Mouse (Mus musculus) 3134 (cell line): ENCODE results near the gene Speer4e.
"Not testable (repeated sequence)": the region's sequence is repeated elsewhere in the genome, so short reads cannot be mapped to it uniquely, and the experiment has no call there.

Experiments used
- DNase-seq: peaks from one replicate; pipeline ENCODE4 v3.0.0-alpha.2; 2011; ENCODE audit warnings: low spot score; ENCODE audit not compliant: insufficient read length; ENCODE audit errors: extremely low read depth

The Speer4e gene

DNA sequence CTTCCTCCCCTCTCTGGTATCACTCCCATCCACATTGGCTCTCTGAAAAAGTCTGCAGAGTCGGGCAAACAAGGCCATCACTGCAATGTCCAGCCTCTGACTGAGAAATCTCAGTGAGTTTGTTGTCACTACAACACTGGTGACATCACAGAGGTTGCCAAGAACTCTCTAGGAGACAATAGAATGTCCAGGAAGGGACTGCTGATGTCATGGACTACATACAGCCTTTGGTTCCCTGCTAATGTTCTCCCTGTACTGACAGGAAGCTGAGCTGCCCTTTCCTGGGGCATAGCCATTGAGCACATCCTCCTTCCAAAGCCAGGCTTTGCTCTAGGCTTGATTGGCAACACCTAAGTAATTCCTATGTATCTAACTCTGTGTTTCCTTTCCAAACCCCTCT is at the start of gene Speer4e:
Gene Speer4e (minus strand): TSS at position 101 of the 400 bp plus-strand sequence.
- DNase-seq = not testable (repeated sequence)

DNA sequence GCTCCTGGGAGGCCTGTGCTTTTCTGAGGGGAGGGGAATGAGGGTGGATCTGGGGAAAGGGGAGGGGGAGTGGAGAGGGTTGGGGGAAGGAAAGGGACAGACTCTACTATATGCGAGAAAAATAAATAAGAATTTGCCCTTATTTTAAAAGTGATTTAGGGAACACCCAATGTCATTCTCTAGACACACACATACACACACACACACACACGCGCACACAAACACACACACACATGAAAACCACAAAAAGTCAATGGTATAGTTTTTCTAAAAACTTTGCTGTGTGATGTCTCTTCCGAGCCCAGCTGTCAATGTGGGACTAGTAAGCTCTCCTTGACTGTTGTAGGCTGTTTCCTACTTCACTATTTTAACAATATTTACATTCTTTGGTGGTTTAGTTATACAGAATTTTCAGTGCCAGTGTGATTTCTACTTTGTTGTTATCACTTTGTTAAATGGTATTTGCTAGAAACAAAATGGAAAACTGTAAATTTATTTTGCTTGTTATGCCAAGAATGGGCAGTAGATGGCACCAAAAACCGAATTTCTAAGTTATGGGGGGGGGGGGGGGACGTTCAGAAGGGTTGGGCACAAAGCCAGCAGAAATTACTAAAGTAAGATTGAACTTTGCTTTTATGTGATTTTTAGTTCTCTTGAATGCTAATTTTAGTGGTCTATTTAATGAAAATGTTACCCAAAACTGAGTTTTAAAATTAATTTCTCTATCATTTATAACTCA is 48.6 kb upstream of the Speer4e start:
- DNase-seq = not testable (repeated sequence)

DNA sequence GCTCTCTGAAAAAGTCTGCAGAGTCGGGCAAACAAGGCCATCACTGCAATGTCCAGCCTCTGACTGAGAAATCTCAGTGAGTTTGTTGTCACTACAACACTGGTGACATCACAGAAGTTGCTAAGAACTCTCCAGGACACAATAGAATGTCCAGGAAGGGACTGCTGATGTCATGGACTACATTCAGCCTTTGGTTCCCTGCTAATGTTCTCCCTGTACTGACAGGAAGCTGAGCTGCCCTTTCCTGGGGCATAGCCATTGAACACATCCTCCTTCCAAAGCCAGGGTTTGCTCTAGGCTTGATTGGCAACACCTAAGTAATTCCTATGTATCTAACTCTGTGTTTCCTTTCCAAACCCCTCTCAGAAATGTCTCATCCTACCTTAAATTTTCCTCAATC is 40.6 kb upstream of the Speer4e start, which contains the start of gene Gm10354:
Gene Gm10354 (minus strand): TSS at position 101 of the 400 bp plus-strand sequence.
- not testable (repeated sequence) for DNase-seq

DNA sequence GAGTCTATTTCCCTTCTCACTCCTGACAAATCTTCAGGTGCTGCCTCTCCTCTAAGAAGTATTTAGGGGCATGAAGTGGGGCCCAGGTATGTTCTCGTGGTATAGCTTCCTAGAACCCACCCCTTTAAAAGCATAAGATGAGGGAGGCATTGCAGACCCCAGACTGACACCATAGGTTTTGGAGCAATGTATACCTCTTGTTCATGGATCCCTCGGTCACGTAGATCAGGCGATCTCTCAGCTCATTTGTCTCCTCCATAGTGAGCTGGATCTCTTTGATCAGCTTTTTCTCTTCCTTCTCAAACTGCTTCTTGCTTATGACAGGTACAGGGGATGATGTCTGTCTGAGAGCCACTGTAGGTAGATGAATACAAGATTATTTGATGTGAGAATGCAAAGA is 39.1 kb upstream of the Speer4e start:
- DNase-seq = not testable (repeated sequence)

DNA sequence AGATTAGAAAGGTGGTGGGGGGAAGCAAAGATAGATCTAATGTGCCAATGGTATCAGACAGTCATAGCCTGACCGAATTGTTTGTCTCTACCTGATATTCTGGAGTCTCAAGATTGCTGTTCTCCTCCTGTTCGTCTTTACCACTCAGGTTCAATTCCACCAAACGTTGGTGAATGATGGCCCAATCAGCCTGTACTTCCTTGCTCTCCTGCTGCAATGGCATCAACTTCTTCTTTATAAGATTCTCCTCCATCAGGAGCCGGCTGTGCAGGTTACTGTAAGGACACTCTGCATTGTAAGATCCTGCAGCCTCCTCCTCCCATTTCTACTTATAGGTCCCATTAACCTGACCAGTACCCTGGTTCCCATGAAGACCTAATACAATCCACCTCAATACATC is 37.1 kb upstream of the Speer4e start:
- not testable (repeated sequence) for DNase-seq

DNA sequence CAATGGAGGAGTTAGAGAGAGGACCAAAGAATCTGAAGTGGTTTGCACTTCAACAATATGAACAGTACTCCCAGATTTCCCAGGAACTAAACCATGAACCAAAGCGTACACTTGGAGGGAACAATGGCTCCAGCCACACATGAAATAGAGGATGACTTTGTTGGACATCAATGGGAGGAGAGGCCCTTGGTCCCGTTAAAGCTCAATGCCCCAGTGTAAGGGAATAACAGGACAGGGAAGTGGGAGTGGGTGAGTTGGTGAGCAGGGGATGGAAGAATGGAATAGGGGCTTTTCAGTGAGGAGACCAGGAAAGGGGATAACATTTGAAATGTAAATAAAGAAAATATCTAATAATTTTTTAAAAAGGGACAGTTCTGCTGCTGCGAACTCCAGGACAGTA is 34.6 kb upstream of the Speer4e start:
- not testable (repeated sequence) for DNase-seq

DNA sequence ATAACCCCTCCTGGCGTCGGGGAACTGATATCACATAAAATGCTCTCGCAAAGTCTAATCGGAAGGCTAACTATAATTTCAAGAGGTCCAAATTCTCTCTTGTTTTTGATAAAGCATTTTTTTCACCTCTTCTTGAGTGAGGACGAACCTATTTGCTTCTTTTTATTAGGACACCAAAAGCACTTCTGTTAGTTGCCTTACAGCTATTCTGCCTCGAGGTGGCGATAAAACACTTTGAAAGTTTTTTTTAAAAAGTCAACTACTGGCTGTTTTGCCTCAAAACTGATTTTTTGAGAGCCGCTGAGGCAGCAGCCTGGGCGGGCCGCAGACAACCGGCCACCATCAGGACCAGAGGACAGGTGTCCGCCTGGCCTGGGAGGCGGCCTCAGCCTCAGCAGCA is 25.6 kb upstream of the Speer4e start:
- not testable (repeated sequence) for DNase-seq

DNA sequence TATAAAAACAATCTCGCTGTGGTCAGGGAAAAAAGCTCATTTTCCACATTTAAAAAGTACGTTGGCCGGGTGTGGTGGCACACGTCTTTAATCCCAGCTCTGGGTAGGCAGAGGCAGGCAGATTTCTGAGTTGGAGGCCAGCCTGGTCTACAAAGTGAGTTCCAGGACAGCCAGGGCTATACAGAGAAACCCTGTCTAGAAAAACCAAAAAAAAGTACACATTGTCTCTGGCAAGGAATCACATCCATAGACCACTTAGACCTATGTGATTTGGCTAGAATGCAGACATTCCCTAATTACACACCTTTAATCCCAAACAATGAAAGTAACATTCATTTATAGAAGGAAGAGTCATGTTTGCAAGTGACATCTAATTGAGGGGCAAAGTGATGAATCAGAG is 23.3 kb upstream of the Speer4e start:
- not testable (repeated sequence) for DNase-seq

DNA sequence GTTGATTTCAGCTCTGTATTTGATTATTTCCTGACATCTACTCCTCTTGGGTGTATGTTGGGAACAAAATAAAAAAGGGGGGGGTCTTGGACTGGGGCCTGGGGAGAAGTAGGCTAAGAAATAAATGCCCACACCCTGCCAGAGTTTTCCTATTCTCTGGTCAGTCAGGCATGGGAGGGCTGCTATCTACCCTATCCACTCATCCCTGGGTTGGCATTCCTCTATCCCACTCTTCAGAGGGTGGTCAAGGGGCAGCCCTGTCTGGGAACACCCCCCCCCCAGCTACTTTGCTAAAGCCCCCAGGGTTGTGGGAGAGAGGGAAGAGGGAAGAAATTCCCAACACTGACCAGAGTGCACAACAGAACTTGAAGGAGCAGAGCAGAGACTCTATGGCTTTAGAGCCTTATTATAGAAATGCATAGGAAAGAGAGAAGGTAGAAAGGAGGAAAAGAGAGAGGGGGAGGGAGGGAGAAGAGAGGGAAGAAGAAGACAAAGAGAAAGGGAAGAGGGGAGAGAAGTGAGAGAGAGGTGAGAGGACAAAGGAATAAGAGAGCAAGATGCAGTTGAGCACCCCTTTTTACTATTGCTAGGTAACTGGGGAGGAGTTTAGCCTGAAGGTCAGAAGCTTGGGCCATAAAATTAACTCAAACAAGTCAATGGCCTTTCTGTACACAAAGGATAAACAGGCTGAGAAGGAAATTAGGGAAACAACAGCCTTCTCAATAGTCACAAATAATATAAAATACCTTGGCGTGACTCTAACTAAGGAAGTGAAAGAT is 17.9 kb upstream of the Speer4e start:
- DNase-seq = not testable (repeated sequence)

DNA sequence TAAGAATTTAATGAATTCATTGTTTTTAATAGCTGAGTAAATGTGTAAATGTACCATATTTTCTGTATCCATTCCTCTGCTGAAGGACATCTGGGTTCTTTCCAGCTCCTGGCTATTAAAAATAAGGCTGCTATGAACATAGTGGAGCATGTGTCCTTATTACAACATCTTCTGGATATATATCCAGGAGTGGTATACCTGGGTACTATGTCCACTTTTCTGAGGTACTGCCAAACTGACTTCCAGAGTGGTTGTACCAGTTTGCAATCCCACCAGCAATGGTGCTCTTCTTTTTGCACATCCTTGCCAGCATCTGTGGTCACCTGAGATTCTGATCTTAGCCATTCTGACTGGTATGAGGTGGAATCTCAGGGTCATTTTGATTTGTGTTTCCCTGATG is 15.4 kb upstream of the Speer4e start:
- not testable (repeated sequence) for DNase-seq

DNA sequence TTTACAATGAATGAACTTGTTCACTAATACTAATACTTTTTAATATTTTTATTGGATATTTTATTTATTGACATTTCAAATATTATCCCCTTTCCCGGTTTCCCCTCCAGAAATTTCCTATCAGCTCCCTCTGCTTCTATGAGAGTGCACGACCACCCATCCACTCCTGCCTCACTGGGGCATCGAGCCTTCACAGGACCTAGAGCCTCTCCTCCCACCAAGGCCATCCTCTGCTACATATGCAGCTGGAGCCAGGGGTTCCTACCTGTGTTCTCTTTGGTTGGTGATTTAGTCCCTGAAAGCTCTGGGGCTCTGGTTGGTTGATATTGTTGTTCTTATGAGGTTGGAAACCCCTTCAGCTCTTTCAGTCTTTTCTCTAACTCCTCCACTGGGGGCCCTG is 14.5 kb upstream of the Speer4e start:
- not testable (repeated sequence) for DNase-seq

DNA sequence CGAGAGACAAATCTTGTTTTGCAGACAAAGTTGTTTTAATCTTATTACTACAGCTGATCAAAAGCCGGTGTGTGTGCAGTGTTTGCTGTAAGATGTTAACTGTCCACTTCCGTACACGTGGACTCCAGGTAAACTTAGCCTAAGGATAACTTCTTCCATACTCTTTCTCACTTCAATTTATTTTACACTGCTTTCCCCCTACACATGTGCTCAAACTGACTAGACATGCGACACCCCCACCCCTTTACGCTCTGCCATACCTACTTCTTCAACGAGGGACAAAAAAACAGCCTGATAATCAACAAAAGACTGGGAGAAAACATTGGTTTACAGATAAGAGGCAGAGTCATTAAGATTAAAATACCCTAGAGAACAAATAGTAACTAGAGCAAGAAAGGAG is 13.6 kb upstream of the Speer4e start:
- not testable (repeated sequence) for DNase-seq

DNA sequence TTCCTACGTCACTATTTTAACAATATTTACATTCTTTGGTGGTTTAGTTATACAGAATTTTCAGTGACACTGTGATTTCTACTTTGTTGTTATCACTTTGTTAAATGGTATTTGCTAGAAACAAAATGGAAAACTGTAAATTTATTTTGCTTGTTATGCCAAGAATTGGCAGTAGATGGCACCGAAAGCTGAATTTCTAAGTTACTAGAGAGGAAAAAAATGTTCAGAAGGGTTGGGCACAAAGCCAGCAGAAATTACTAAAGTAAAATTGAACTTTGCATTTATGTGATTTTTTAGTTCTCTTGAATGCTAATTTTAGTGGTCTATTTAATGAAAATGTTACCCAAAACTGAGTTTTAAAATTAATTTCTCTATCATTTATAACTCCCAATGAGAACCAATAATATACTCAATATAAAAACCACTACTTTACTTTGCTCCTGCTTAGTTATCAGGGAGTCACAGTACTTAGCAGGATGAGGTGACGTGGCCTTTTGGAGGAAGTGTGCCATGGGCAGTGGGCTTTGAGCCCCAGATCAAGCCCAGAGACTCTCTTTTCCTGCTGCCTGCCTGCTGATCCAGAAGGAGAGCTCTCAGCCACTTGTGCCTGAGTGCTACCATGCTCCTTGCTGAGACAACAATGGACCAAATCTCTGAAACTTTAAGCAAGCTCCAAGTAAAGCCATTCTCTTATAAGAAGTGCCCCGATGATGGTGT is 9.4 kb upstream of the Speer4e start:
- DNase-seq = not testable (repeated sequence)

DNA sequence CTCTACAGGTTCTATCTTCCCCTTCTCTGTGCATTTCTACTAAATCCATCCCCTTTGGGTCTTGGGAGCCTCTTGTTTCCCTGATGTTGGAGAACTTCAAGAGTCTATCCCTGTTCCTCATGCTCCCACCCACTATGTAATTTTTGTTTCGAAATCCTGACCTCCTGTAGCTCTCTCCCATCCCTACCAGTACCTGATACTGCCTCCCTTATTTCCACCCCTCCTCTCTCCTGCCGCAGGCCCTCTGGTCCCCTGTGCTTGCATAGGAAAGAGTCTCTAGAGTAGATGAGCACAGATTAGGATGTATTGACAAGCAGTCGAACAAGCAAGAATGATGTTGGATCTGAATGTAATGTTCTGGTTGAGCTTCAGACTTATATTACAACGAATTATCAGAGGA is 7.3 kb upstream of the Speer4e start:
- not testable (repeated sequence) for DNase-seq

DNA sequence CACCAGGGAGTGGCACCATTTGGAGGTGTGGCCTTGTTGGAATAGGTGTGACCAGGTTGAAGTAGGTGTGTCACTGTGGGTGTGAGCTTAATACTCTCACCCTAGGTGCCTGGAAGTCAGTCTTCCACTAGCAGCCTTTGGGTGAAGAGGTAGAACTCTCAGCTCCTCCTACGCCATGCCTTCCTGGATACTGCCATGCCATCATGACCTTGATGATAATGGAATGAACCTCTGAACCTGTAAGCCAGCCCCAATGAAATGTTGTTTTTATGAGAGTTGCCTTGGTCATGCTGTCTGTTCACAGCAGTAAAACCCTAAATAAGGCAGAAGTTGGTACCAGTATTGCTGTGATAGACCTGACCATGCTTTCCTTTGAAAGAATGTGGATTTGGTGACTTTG is 2.8 kb upstream of the Speer4e start:
- DNase-seq = not testable (repeated sequence)

DNA sequence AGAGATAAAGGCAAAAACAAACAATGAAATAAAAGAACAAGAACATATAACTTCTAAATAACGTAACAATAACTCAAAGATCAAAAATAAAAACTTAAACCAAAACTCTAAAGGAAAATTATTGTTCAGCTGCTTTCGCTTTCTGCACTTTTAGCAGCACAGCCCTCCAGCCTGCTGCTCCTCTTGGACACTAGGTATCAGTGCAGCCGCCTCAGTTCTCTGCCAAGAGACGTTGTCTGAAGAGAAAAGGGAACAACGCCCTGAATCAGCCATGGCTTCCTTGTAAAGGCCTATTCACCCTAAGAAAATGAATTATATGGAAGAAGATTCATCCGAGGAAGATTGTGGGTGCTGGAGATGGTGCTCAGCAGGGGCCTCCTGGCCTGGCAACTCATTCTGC is 4.5 kb downstream of the Speer4e start:
- not testable (repeated sequence) for DNase-seq

DNA sequence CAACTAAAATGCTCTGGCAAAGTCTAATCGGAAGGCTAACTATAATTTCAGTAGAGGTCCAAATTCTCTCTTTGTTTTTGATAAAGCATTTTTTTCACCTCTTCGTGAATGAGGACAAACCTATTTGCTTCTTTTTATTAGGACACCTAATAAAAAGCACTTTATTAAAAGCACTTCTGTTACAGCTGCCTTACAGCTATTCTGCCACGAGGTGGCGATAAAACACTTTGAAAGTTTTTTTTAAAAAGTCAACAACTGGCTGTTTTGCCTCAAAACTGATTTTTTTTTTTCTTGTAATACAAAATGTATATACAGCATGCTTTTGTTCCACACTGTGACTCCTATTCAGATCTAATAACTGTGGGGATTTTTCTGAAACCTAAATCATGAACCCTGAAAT is 11.2 kb downstream of the Speer4e start:
- not testable (repeated sequence) for DNase-seq

DNA sequence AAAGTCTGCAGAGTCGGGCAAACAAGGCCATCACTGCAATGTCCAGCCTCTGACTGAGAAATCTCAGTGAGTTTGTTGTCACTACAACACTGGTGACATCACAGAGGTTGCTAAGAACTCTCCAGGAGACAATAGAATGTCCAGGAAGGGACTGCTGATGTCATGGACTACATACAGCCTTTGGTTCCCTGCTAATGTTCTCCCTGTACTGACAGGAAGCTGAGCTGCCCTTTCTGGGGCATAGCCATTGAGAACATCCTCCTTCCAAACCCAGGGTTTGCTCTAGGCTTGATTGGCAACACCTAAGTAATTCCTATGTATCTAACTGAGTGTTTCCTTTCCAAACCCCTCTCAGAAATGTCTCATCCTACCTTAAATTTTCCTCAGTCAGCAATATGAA is 23.4 kb downstream of the Speer4e start, which contains the start of gene Gm9758:
Gene Gm9758 (minus strand): TSS at position 101 of the 400 bp plus-strand sequence.
- DNase-seq = not testable (repeated sequence)

DNA sequence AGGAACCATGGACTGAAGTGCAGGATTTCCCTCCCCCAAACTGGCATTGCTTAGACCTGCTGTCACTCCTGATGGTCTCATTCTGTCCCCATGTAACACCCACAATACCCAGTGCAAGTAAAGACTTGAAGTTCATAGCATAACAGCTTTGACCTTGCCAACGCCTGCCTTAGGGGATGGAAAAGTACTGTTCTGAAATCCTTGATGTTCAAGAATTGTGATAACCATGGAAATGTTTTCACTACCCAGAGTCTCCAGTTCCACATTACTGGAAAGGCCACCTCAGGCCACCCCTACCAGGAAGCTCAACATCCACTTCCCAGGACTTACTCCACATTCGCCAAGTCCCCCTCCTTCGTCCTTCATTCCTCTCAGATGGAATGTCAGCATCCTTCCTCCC is 23.9 kb downstream of the Speer4e start:
- not testable (repeated sequence) for DNase-seq

DNA sequence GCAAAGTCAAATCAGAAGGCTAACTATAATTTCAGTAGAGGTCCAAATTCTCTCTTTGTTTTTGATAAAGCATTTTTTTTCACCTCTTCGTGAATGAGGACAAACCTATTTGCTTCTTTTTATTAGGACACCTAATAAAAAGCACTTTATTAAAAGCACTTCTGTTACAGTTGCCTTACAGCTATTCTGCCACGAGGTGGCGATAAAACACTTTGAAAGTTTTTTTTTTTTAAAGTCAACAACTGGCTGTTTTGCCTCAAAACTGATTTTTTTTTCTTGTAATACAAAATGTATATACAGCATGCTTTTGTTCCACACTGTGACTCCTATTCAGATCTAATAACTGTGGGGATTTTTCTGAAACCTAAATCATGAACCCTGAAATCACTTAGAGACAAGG is 34.7 kb downstream of the Speer4e start:
- not testable (repeated sequence) for DNase-seq

DNA sequence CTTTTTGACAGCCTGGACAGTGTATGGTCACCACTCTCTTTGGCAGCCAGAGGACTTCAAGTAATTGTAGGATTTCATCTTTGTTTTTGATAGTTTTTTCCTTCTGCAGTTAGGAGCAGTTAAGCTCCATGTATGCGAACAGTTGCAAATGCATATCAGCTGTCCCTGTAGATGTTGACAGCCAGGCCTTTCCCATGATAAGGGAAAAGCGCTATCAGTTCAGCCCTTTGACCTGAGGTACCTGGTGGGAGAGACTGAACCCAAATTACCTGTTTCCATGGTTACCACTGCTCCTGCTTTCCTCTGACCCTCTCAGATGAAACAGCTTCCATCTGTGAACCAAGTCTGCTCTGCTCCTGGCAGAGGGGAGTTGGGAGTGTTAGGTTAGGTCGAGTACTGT is 46.0 kb downstream of the Speer4e start:
- no peak for DNase-seq
